Mouse (Mus musculus) midbrain, embryonic 14.5 days (tissue): ENCODE data around the gene Med9. TPM values are rescaled to one million over a fixed set of nuclear protein-coding genes. Genes with fewer than 3 reads are reported as not detected.
"Not testable (repeated sequence)": the region's sequence is repeated elsewhere in the genome, so short reads cannot be mapped to it uniquely, and the experiment has no call there.

Experiments used
- ATAC-seq: fragments of 200-750 bp; cut with Nextera tagmentation; 2 replicates; pipeline ENCODE4 v1.8.0; 2017; ENCODE audit warnings: moderate number of reproducible peaks, moderate library complexity; ENCODE audit not compliant: low FRiP score, low TSS enrichment
- DNase-seq: peaks from one replicate; pipeline ENCODE4 v3.0.0-alpha.2; 2015
- H3K27ac ChIP-seq: fragments of 300-500 bp; sonication (generic); replicated peaks from 2 replicates; pipeline ENCODE4 v1.5.1; 2014; ENCODE audit warnings: mild to moderate bottlenecking, low read depth, low read length, moderate library complexity
- H3K27me3 ChIP-seq: fragments of 300-500 bp; sonication (generic); 2 replicates; pipeline ENCODE4 v1.6.1; 2014; ENCODE audit warnings: low read length, control low read depth, mixed read lengths; ENCODE audit not compliant: control insufficient read depth, insufficient read depth
- H3K36me3 ChIP-seq: fragments of 300-500 bp; sonication (generic); 2 replicates; pipeline ENCODE4 v1.6.1; 2014; ENCODE audit warnings: low read length, control low read depth; ENCODE audit not compliant: control insufficient read depth, insufficient read depth
- H3K4me1 ChIP-seq: fragments of 300-500 bp; sonication (generic); 2 replicates; pipeline ENCODE4 v1.6.1; 2014; ENCODE audit warnings: mild to moderate bottlenecking, antibody characterized with exemption, low read length, control low read depth; ENCODE audit not compliant: control insufficient read depth, insufficient read depth
- H3K4me2 ChIP-seq: fragments of 300-500 bp; sonication (generic); 2 replicates; pipeline ENCODE4 v1.6.1; 2014; ENCODE audit warnings: mild to moderate bottlenecking, low read length, moderate library complexity
- H3K4me3 ChIP-seq: fragments of 300-500 bp; sonication (generic); replicated peaks from 2 replicates; pipeline ENCODE4 v1.5.1; 2014; ENCODE audit warnings: low read depth, low read length
- H3K9ac ChIP-seq: fragments of 300-500 bp; sonication (generic); replicated peaks from 2 replicates; pipeline ENCODE4 v1.6.1; 2014; ENCODE audit warnings: mild to moderate bottlenecking, low read length, moderate library complexity
- H3K9me3 ChIP-seq: fragments of 300-500 bp; sonication (generic); 2 replicates; pipeline ENCODE4 v1.6.1; 2016; ENCODE audit warnings: low read length, control low read depth, mixed read lengths; ENCODE audit not compliant: control insufficient read depth
- WGBS: fragments of 180-500 bp; shearing (Covaris S2); extraction: QIAGEN DNeasy Blood & Tissue Kit; methylation state at CpG from one replicate; pipeline ENCODE4 v1.1.7; 2014; 5-methylcytosine and 5-hydroxymethylcytosine counted together
- polyA plus RNA-seq: library from polyadenylated mRNA; unstranded; fragments of >200 nt; fragmentation: Nextera tagmentation; extraction: Ambion mirVana; gene quantifications from 2 replicates; pipeline ENCODE4 v1.2.1, GENCODE M21; 2014

Med9 gene
- polyA plus RNA-seq, 1 experiment from 2014 or later = 31.4 TPM

DNA sequence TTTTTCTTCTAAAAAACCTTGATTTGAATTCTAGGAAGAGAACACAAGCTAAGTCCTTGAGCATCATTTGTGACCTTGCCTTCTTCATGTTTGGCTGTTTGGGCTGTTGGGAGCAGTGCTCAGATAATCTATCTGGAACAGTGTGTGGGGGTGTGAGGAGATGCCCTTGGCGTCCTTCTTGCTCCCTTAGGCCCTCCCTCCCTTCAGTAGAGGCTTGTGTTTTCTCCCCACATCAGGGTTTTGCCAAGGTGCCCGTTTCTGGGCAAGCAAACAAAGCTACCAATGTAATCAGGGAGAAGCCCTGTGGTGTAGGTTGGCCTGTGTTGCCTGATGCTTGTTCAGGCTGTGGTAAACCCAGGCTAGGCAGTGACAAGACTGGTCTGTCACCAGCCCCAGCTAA is 10.4 kb upstream of the Med9 start:
- Histone ChIP-seq H3K4me2 (no peak overlapping the region), H3K36me3 (no peaks in the 10 kb centered on the region), H3K27me3 (no peaks in the 10 kb centered on the region), H3K9ac (no peak overlapping the region), H3K9me3 (no peaks in the 10 kb centered on the region), H3K4me3 (no peak overlapping the region), H3K27ac (no peak overlapping the region), H3K4me1 (no peaks in the 10 kb centered on the region)
- 39% methylated on average over 2 of the region's 2 CpGs for WGBS
- ATAC-seq (no peak), DNase-seq (no peak)

DNA sequence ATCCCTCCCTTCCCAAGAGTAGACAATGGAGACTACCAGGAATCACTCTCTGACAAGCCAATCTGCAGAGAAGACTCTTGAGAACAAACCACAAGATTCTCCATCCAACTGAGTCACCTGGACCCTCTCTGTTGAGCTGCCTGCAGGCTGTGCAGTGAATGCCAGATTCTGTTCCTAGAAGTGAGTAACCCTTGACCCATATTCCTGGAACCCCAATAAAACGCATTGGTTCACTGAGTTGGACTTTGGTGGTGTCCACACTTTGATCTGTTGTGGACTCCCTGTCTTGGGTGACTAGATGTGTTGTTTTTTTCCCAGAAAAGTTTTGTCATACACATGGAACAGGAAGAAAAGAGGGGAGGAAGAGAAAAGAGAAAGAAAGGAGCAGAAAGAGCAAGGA is 8.2 kb upstream of the Med9 start:
- Histone ChIP-seq H3K9me3 (no peaks in the 10 kb centered on the region), H3K4me2 (no peak overlapping the region), H3K9ac (no peak overlapping the region), H3K36me3 (no peaks in the 10 kb centered on the region), H3K27me3 (no peaks in the 10 kb centered on the region), H3K27ac (no peak overlapping the region), H3K4me1 (no peaks in the 10 kb centered on the region), H3K4me3 (no peak overlapping the region)
- ATAC-seq (no peak), DNase-seq (no peak)
- 85% methylated on average over 1 of the region's 1 CpGs for WGBS

- Histone ChIP-seq H3K4me3 (no peak overlapping the region), H3K27me3 (no peaks in the 10 kb centered on the region), H3K27ac (no peak overlapping the region), H3K9me3 (no peaks in the 10 kb centered on the region), H3K9ac (no peak overlapping the region), H3K36me3 (no peaks in the 10 kb centered on the region), H3K4me1 (no peaks in the 10 kb centered on the region), H3K4me2 (no peak overlapping the region)
- no peak for DNase-seq
- ATAC-seq = no peak
- 67% methylated on average over 3 of the region's 3 CpGs for WGBS
Observed at GRCm38 (mm10) chr11:59940645-59941044, 7.4 kb upstream of the Med9 start.

DNA sequence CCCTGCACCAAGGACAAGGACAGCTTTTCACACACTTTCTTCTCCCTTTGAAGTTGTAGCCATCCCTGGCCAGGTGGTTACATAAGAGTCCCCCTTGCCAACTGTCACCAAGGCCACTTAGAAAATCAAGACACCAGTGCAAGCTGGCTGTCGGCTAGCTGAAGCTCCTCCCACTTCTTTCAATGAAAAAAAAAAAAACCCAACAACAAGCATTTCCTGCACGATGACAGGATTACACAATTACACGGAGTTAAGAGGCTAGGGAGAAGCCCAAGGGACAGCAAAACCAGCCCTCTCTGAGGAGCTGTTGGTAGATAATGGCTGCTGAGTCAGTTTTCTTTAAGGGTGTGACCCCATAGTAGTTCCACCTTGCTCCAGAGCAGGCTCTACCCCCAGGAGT is 6.6 kb upstream of the Med9 start:
- Histone ChIP-seq H3K27me3 (no peaks in the 10 kb centered on the region), H3K4me1 (no peaks in the 10 kb centered on the region), H3K36me3 (no peaks in the 10 kb centered on the region), H3K4me2 (no peak overlapping the region), H3K9ac (no peak overlapping the region), H3K4me3 (no peak overlapping the region), H3K27ac (no peak overlapping the region), H3K9me3 (no peaks in the 10 kb centered on the region)
- ATAC-seq (no peak), DNase-seq (no peak)
- WGBS = 12% methylated on average over 3 of the region's 3 CpGs

- not testable (repeated sequence) for DNase-seq, H3K27me3 ChIP-seq, H3K27ac ChIP-seq, H3K36me3 ChIP-seq, H3K9ac ChIP-seq, ATAC-seq, H3K4me3 ChIP-seq, H3K9me3 ChIP-seq, H3K4me2 ChIP-seq
- WGBS = 88% methylated on average over 10 of the region's 10 CpGs
- H3K4me1 ChIP-seq = peaks cover 14% of the 10 kb centered on the region
Observed at GRCm38 (mm10) chr11:59944855-59945254, 3.2 kb upstream of the Med9 start.

DNA sequence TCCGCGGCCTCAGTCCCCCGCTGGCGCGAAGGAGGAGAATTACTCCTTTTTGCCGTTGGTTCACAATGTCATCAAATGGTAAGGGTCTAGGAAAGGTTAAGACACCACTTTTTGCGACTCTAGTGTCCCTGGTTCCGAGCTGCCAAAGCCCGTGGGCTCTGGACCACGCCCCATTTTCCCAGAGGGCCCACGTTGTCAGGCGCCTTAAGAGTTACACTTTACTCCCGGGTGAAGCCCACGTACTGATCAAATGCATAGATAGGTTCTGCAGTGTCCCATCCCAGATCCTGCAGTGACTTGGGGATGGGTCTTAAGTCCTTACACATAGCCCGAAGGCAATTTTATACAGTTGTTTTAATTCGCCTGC is 378 bp downstream of the Med9 start:
- H3K9me3 ChIP-seq = no peaks in the 10 kb centered on the region
- H3K27ac ChIP-seq = peak overlapping the region; percentile 84
- 2% methylated on average over 16 of the region's 16 CpGs for WGBS
- peak overlapping the region; percentile 98 for H3K4me3 ChIP-seq
- H3K9ac ChIP-seq = peak overlapping the region; percentile 97
- 0 out of 2 replicates have a peak, but pooled peaks have one; percentile 40 for ATAC-seq
- no peaks in the 10 kb centered on the region for H3K36me3 ChIP-seq
- peaks cover 14% of the 10 kb centered on the region for H3K4me1 ChIP-seq
- H3K4me2 ChIP-seq = peak overlapping the region; percentile 84
- H3K27me3 ChIP-seq = no peaks in the 10 kb centered on the region
- peak; percentile 52 for DNase-seq

- DNase-seq (no peak), ATAC-seq (no peak)
- WGBS = 90% methylated on average over 14 of the region's 14 CpGs
- no peaks in the 10 kb centered on the region for H3K27me3 ChIP-seq
- H3K9ac ChIP-seq = no peak overlapping the region
- no peaks in the 10 kb centered on the region for H3K9me3 ChIP-seq
- peaks cover 7% of the 10 kb centered on the region for H3K4me1 ChIP-seq
- no peak overlapping the region for H3K4me2 ChIP-seq
- no peak overlapping the region for H3K4me3 ChIP-seq
- no peaks in the 10 kb centered on the region for H3K36me3 ChIP-seq
- H3K27ac ChIP-seq = no peak overlapping the region
Observed at GRCm38 (mm10) chr11:59952892-59953291, 4.9 kb downstream of the Med9 start.

- 89% methylated on average over 6 of the region's 6 CpGs for WGBS
- no peaks in the 10 kb centered on the region for H3K9me3 ChIP-seq
- ATAC-seq (no peak), DNase-seq (no peak)
- no peak overlapping the region for H3K9ac ChIP-seq
- peaks cover 14% of the 10 kb centered on the region for H3K36me3 ChIP-seq
- H3K4me3 ChIP-seq = no peak overlapping the region
- H3K4me1 ChIP-seq = no peaks in the 10 kb centered on the region
- H3K27ac ChIP-seq = no peak overlapping the region
- no peak overlapping the region for H3K4me2 ChIP-seq
- H3K27me3 ChIP-seq = no peaks in the 10 kb centered on the region
Observed at GRCm38 (mm10) chr11:59956749-59957148, 8.7 kb downstream of the Med9 start.

DNA sequence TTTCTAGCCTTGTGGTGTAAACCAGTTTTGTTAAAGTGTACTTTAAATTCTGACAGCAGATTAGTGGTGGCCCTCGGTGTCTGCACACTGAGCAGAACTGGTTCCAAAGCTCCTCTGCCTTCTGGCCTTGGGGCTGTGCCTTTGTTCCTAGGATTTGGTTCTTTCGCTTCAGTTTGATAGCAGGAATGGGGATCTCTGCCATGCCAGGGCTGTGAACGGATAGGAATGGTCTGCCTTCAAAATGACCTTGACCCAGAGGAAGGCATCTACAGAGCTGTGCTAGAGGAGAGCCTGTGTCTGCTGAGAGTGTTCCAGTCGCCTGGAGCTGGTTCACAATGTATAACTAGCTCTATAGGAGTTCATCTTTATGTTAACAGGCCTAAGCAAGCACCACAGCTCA is 11.4 kb downstream of the Med9 start:
- no peaks in the 10 kb centered on the region for H3K9me3 ChIP-seq
- peaks cover 10% of the 10 kb centered on the region for H3K4me1 ChIP-seq
- DNase-seq = no peak
- no peak overlapping the region for H3K27ac ChIP-seq
- H3K9ac ChIP-seq = no peak overlapping the region
- H3K27me3 ChIP-seq = peaks cover 19% of the 10 kb centered on the region
- WGBS = 80% methylated on average over 4 of the region's 4 CpGs
- no peak for ATAC-seq
- no peak overlapping the region for H3K4me2 ChIP-seq
- peaks cover 14% of the 10 kb centered on the region for H3K36me3 ChIP-seq
- H3K4me3 ChIP-seq = no peak overlapping the region
